Mouse (Mus musculus) erythroblast, embryonic 14.5 days (primary cell): Measurements from ENCODE around the gene Ranbp2. TPM values are rescaled to one million over a fixed set of nuclear protein-coding genes. Genes with fewer than 3 reads are reported as not detected.
"Not testable (repeated sequence)": the region's sequence is repeated elsewhere in the genome, so short reads cannot be mapped to it uniquely, and the experiment has no call there.

Experiments used
- H3K27me3 ChIP-seq: 2 replicates; pipeline ENCODE4 v1.6.1; 2012; ENCODE audit warnings: inconsistent platforms; ENCODE audit not compliant: control insufficient read depth
- H3K36me3 ChIP-seq: 2 replicates; pipeline ENCODE4 v1.6.1; 2012; ENCODE audit warnings: mild to moderate bottlenecking, inconsistent platforms; ENCODE audit not compliant: control insufficient read depth
- H3K4me1 ChIP-seq: 2 replicates; pipeline ENCODE4 v1.6.1; 2012; ENCODE audit warnings: inconsistent platforms; ENCODE audit not compliant: control insufficient read depth
- H3K4me3 ChIP-seq: replicated peaks from 2 replicates; pipeline ENCODE3; 2012; ENCODE audit warnings: moderate library complexity, mild to moderate bottlenecking, inconsistent platforms
- H3K9me3 ChIP-seq: 2 replicates; pipeline ENCODE4 v1.6.1; 2012; ENCODE audit warnings: low read length, inconsistent platforms, mixed read lengths; ENCODE audit not compliant: control insufficient read depth
- GATA1 ChIP-seq: IDR thresholded peaks from 2 replicates; pipeline ENCODE4 v1.6.1; 2012; ENCODE audit warnings: low read length, inconsistent platforms, mixed read lengths
- TAL1 ChIP-seq: IDR thresholded peaks from 3 replicates; pipeline ENCODE4 v1.6.1; 2012; ENCODE audit warnings: low read length, inconsistent platforms, mixed read lengths
- polyA plus RNA-seq: library from polyadenylated mRNA; stranded (reverse); fragments of >175 nt; gene quantifications from 2 replicates; pipeline ENCODE4 v1.2.3, GENCODE M21; 2012

The Ranbp2 gene
- polyA plus RNA-seq, 1 experiment = 0.29 TPM

DNA sequence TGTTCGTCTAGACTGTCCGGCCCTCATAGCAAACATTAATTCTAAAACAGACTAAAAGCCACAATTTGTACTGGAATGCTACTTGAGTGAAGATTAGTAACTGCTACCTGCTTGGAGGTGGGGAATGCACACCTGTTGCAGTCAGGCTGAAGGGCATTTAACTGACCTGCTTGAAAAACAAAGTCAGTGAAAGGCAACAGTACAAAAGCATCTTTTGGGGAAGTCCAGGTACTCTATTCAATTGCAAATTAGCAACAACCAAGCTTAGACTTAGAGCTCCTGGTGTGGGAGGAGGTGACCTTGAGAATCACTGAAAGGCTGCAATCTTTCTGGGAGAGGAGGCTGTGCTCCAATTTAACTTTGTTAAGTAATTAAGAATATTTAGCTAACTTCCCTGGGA, 85.5 kb downstream of the Ranbp2 start:
- H3K9me3 ChIP-seq = no peaks in the 10 kb centered on the region
- no peak overlapping the region for H3K4me3 ChIP-seq
- no peak for TF ChIP-seq GATA1
- TF ChIP-seq TAL1 = no peak
- no peaks in the 10 kb centered on the region for H3K4me1 ChIP-seq
- H3K27me3 ChIP-seq = no peaks in the 10 kb centered on the region
- H3K36me3 ChIP-seq = peaks cover 4% of the 10 kb centered on the region

GRCm38 (mm10) chr10:58536276-58536675, 89.6 kb downstream of the Ranbp2 start:
- not testable (repeated sequence) for H3K4me1 ChIP-seq, H3K4me3 ChIP-seq, H3K27me3 ChIP-seq, H3K36me3 ChIP-seq, H3K9me3 ChIP-seq

- Histone ChIP-seq H3K27me3 (no peaks in the 10 kb centered on the region), H3K36me3 (peaks cover 3% of the 10 kb centered on the region), H3K4me1 (no peaks in the 10 kb centered on the region), H3K4me3 (no peak overlapping the region), H3K9me3 (no peaks in the 10 kb centered on the region)
- TF ChIP-seq TAL1 (no peak), GATA1 (no peak)
Observed at GRCm38 (mm10) chr10:58540613-58541012, 93.9 kb downstream of the Ranbp2 start.

Other genes with a start within 250 kb of the Ranbp2 start
- 0.06 TPM in 1 of 2 replicates, not detected in the other for gene AW822073, start 222.0 kb upstream of the Ranbp2 start, polyA plus RNA-seq
- gene Duxf3, start 214.2 kb upstream of the Ranbp2 start, polyA plus RNA-seq = not detected in 2 replicates
- gene Gm4981, start 210.2 kb upstream of the Ranbp2 start, polyA plus RNA-seq = not detected in 2 replicates
- gene Gcc2, start 191.4 kb upstream of the Ranbp2 start, polyA plus RNA-seq = 0.08 and 0.17 TPM in 2 replicates
- gene Lims1, start 123.5 kb upstream of the Ranbp2 start, polyA plus RNA-seq = 0.20 and 0.43 TPM in 2 replicates
- 0.07 and 0.20 TPM in 2 replicates for gene Ccdc138, start 51.0 kb downstream of the Ranbp2 start, polyA plus RNA-seq
- not detected in 2 replicates for gene Edar, start 228.7 kb downstream of the Ranbp2 start, polyA plus RNA-seq